Mouse (Mus musculus) yolk sac, embryonic 10.5 days (tissue): ENCODE results near the gene As3mt.

Source experiments
- DNase-seq: peaks from one replicate; pipeline ENCODE4 v3.0.0-alpha.2; 2017; ENCODE audit warnings: low spot score

Gene As3mt

DNA sequence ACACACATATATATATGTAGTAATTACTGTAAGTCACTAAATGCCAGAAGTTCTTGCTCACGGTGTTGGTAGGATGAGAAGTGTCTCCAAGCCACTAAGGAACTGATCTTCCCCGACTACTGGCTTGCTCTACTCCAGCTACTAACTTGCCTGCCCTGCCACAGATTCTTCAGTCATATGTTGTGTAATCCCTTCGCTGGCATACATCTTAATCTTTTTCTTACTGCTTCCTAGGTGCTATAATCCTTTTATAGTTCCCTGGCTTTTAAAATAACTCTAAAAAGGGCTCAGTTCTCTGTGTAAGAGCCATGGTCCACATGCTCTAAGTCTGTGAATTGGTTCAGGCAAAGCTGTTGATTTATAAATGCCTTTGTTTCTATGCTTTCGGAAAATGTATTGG, 78.4 kb downstream of the As3mt start:
- DNase-seq, result no peak

DNA sequence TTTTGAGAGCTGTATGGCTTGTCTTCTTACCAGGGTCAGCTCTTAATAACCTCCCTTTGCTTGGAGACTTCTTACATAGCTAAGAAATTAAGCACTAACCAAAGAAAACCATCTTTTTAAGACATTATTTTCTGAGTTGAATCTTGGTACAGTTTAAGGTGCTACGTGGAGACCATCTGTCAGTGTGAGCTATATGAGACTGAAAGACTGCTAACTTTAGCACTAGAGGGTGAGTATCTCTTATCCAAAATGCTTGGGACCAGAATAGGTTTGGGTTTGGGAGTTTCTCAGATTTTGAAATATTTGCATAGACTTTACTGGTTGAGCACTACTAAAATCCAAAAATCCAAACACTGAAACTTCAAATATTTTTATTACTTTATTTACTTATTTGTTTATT, 82.5 kb downstream of the As3mt start:
- no peak for DNase-seq
